Mouse (Mus musculus): ENCODE measurements around the gene Pik3c2g.

- TF ChIP-seq CTCF (IDR thresholded peaks at IDR 0.05; ENCODE audit: borderline replicate concordance, control insufficient read depth, extremely low read depth, insufficient read depth, low read length, poor library complexity) (no peak), POLR2A (IDR thresholded peaks at IDR 0.05; ENCODE audit: control insufficient read depth, extremely low read depth, insufficient read depth, low read length, poor library complexity) (no peak)
These were observed 308.6 kb downstream of the Pik3c2g start for GRCm38 (mm10) chr6:139895637-139896036.

Measured in thymus, adult 2 months (tissue).